16 mouse cellular contexts compared by ENCODE assay signal in genomic region chr8:120351332-120352071, GRCm38 (mm10).
DNase-seq lines count a peak whose midpoint lies in the region; ATAC-seq and TF ChIP-seq lines count a peak whose summit lies in the region.
"Had no signal": no experiment of that assay in that cellular context is flagged by ENCODE, and none has a peak within 500 bp of the region (broad histone marks: within the 10 kb centered on the region; RNA-seq: fewer than 3 reads in every experiment).

No protein-coding gene starts in this region.

- H3K9ac ChIP-seq in hindbrain, postnatal 0 days (replicated peaks; ENCODE audit: low read length) = no peak overlapping the region
- H3K9ac ChIP-seq in midbrain, embryonic 13.5 days (replicated peaks) = 0 out of 2 replicates have a peak overlapping the region, but pooled peaks have one; percentile 3
- no peak overlapping the region for H3K9ac ChIP-seq in midbrain, embryonic 14.5 days (replicated peaks; ENCODE audit: low read length)
- no peak overlapping the region for H3K9ac ChIP-seq in kidney, embryonic 15.5 days
- H3K9ac ChIP-seq in neural tube, embryonic 12.5 days = no peak overlapping the region
- no peak overlapping the region for H3K9ac ChIP-seq in heart, embryonic 12.5 days
- H3K9ac ChIP-seq: embryonic facial prominence, embryonic 15.5 days; intestine, embryonic 15.5 days; liver, embryonic 15.5 days had no signal

- no peak for ATAC-seq in hindbrain, postnatal 0 days
- ATAC-seq in midbrain, embryonic 13.5 days = no peak
- no peak for ATAC-seq in midbrain, embryonic 14.5 days (ENCODE audit: low FRiP score, low TSS enrichment)
- no peak for ATAC-seq in kidney, embryonic 15.5 days (replicated peaks; ENCODE audit: low FRiP score)
- no peak for ATAC-seq in neural tube, embryonic 12.5 days (ENCODE audit: low FRiP score, low read depth)
- ATAC-seq in heart, embryonic 12.5 days (ENCODE audit: insufficient number of reproducible peaks, low FRiP score) = no peak
- ATAC-seq: CD4-positive, CD25-positive, alpha-beta regulatory T cell, adult 4 months; intestine, embryonic 15.5 days; Patski had no signal

- no peak overlapping the region for H3K4me3 ChIP-seq in hindbrain, embryonic 10.5 days
- H3K4me3 ChIP-seq in hindbrain, postnatal 0 days (ENCODE audit: low read length) = no peak overlapping the region
- H3K4me3 ChIP-seq in midbrain, embryonic 13.5 days (replicated peaks) = no peak overlapping the region
- no peak overlapping the region for H3K4me3 ChIP-seq in midbrain, embryonic 14.5 days (replicated peaks; ENCODE audit: low read depth, low read length)
- no peak overlapping the region for H3K4me3 ChIP-seq in kidney, embryonic 15.5 days (replicated peaks)
- H3K4me3 ChIP-seq in neural tube, embryonic 12.5 days = no peak overlapping the region
- H3K4me3 ChIP-seq in heart, embryonic 12.5 days = no peak overlapping the region
- H3K4me3 ChIP-seq: embryonic facial prominence, embryonic 15.5 days; intestine, embryonic 15.5 days; liver, embryonic 15.5 days had no signal

- H3K4me2 ChIP-seq in hindbrain, postnatal 0 days (ENCODE audit: low read depth, low read length) = no peak overlapping the region
- H3K4me2 ChIP-seq in midbrain, embryonic 13.5 days (replicated peaks) = no peak overlapping the region
- no peak overlapping the region for H3K4me2 ChIP-seq in midbrain, embryonic 14.5 days (ENCODE audit: low read length)
- H3K4me2 ChIP-seq in kidney, embryonic 15.5 days = no peak overlapping the region
- H3K4me2 ChIP-seq in neural tube, embryonic 12.5 days (replicated peaks) = 0 out of 2 replicates have a peak overlapping the region, but pooled peaks have one; percentile 5
- no peak overlapping the region for H3K4me2 ChIP-seq in heart, embryonic 12.5 days
- H3K4me2 ChIP-seq: embryonic facial prominence, embryonic 15.5 days; intestine, embryonic 15.5 days; liver, embryonic 15.5 days had no signal

- no peak for TF ChIP-seq CTCF in hindbrain, postnatal 0 days (IDR thresholded peaks at IDR 0.05; ENCODE audit: low read depth)

- DNase-seq in hindbrain, embryonic 10.5 days (ENCODE audit: low spot score) = no peak
- no peak for DNase-seq in hindbrain, postnatal 0 days (ENCODE audit: low spot score)
- no peak for DNase-seq in midbrain, embryonic 14.5 days
- no peak for DNase-seq in right cerebral cortex, adult 18-20 months
- DNase-seq: adrenal gland, adult 2 months; heart, postnatal 10 days; retina, postnatal 1 day had no signal

- no peaks in the 10 kb centered on the region for H3K36me3 ChIP-seq in hindbrain, embryonic 10.5 days
- no peaks in the 10 kb centered on the region for H3K36me3 ChIP-seq in hindbrain, postnatal 0 days (ENCODE audit: insufficient read depth, low read length)
- no peaks in the 10 kb centered on the region for H3K36me3 ChIP-seq in midbrain, embryonic 13.5 days
- no peaks in the 10 kb centered on the region for H3K36me3 ChIP-seq in midbrain, embryonic 14.5 days (ENCODE audit: control insufficient read depth, insufficient read depth, low read length)
- no peaks in the 10 kb centered on the region for H3K36me3 ChIP-seq in kidney, embryonic 15.5 days
- H3K36me3 ChIP-seq in neural tube, embryonic 12.5 days = no peaks in the 10 kb centered on the region
- no peaks in the 10 kb centered on the region for H3K36me3 ChIP-seq in heart, embryonic 12.5 days
- H3K36me3 ChIP-seq: embryonic facial prominence, embryonic 15.5 days; intestine, embryonic 15.5 days; liver, embryonic 15.5 days had no signal

- H3K27me3 ChIP-seq in hindbrain, embryonic 10.5 days (ENCODE audit: insufficient read depth, poor library complexity, severe bottlenecking) = peaks cover 71% of the 10 kb centered on the region
- H3K27me3 ChIP-seq in hindbrain, postnatal 0 days (ENCODE audit: insufficient read depth, low read length) = no peaks in the 10 kb centered on the region
- H3K27me3 ChIP-seq in midbrain, embryonic 13.5 days = peaks cover 8% of the 10 kb centered on the region; the same call in 1 of the 2 replicates
- no peaks in the 10 kb centered on the region for H3K27me3 ChIP-seq in midbrain, embryonic 14.5 days (ENCODE audit: control insufficient read depth, insufficient read depth, low read length)
- peaks cover 4% of the 10 kb centered on the region; the same call in 1 of the 2 replicates for H3K27me3 ChIP-seq in kidney, embryonic 15.5 days
- H3K27me3 ChIP-seq in neural tube, embryonic 12.5 days (replicated peaks) = no peaks in the 10 kb centered on the region
- no peaks in the 10 kb centered on the region; the same call in 1 of the 2 replicates for H3K27me3 ChIP-seq in heart, embryonic 12.5 days (replicated peaks)
- H3K27me3 ChIP-seq: embryonic facial prominence, embryonic 15.5 days; intestine, embryonic 15.5 days; Patski had no signal

- H3K4me1 ChIP-seq in hindbrain, embryonic 10.5 days (replicated peaks) = peaks cover 91% of the 10 kb centered on the region
- peaks cover 25% of the 10 kb centered on the region for H3K4me1 ChIP-seq in hindbrain, postnatal 0 days (ENCODE audit: insufficient read depth, low read length)
- peaks cover 81% of the 10 kb centered on the region for H3K4me1 ChIP-seq in midbrain, embryonic 13.5 days (replicated peaks)
- peaks cover 64% of the 10 kb centered on the region for H3K4me1 ChIP-seq in midbrain, embryonic 14.5 days (ENCODE audit: control insufficient read depth, insufficient read depth, low read length)
- peaks cover 92% of the 10 kb centered on the region for H3K4me1 ChIP-seq in kidney, embryonic 15.5 days
- H3K4me1 ChIP-seq in neural tube, embryonic 12.5 days = peaks cover 92% of the 10 kb centered on the region
- peaks cover 18% of the 10 kb centered on the region for H3K4me1 ChIP-seq in heart, embryonic 12.5 days (replicated peaks)

- H3K27ac ChIP-seq in hindbrain, embryonic 10.5 days = peak overlapping the region; percentile 80
- no peak overlapping the region for H3K27ac ChIP-seq in hindbrain, postnatal 0 days
- no peak overlapping the region; the same call in 1 of the 2 replicates for H3K27ac ChIP-seq in midbrain, embryonic 13.5 days
- no peak overlapping the region for H3K27ac ChIP-seq in midbrain, embryonic 14.5 days (replicated peaks; ENCODE audit: low read depth, low read length)
- H3K27ac ChIP-seq in kidney, embryonic 15.5 days = peak overlapping the region; percentile 19
- 0 out of 2 replicates have a peak overlapping the region, but pooled peaks have one; percentile 26 for H3K27ac ChIP-seq in neural tube, embryonic 12.5 days
- H3K27ac ChIP-seq in heart, embryonic 12.5 days (ENCODE audit: poor library complexity, severe bottlenecking) = no peak overlapping the region
- H3K27ac ChIP-seq: embryonic facial prominence, embryonic 15.5 days; intestine, embryonic 15.5 days; liver, embryonic 15.5 days had no signal

- WGBS in hindbrain, embryonic 10.5 days = 75% methylated on average over 7 of the region's 7 CpGs
- WGBS in hindbrain, postnatal 0 days = 58% methylated on average over 7 of the region's 7 CpGs
- WGBS in midbrain, embryonic 13.5 days = 68% methylated on average over 7 of the region's 7 CpGs
- 56% methylated on average over 7 of the region's 7 CpGs for WGBS in midbrain, embryonic 14.5 days
- WGBS in kidney, embryonic 15.5 days = 31% methylated on average over 7 of the region's 7 CpGs
- 61% methylated on average over 7 of the region's 7 CpGs for WGBS in neural tube, embryonic 12.5 days
- 61% methylated on average over 7 of the region's 7 CpGs for WGBS in heart, embryonic 12.5 days

- no peaks in the 10 kb centered on the region for H3K9me3 ChIP-seq in hindbrain, embryonic 10.5 days
- no peaks in the 10 kb centered on the region for H3K9me3 ChIP-seq in hindbrain, postnatal 0 days (ENCODE audit: low read length)
- H3K9me3 ChIP-seq in midbrain, embryonic 13.5 days = no peaks in the 10 kb centered on the region
- H3K9me3 ChIP-seq in midbrain, embryonic 14.5 days (ENCODE audit: control insufficient read depth, low read length) = no peaks in the 10 kb centered on the region
- no peaks in the 10 kb centered on the region for H3K9me3 ChIP-seq in kidney, embryonic 15.5 days (replicated peaks)
- H3K9me3 ChIP-seq in neural tube, embryonic 12.5 days = no peaks in the 10 kb centered on the region
- H3K9me3 ChIP-seq in heart, embryonic 12.5 days (replicated peaks) = no peaks in the 10 kb centered on the region
- H3K9me3 ChIP-seq: embryonic facial prominence, embryonic 15.5 days; intestine, embryonic 15.5 days; liver, embryonic 15.5 days had no signal

Comparison
In these comparisons a context has a peak if more than half of its experiments do, and no peak if none do; other contexts are left out.
1. H3K27ac ChIP-seq: peak in hindbrain, embryonic 10.5 days (single experiment), kidney, embryonic 15.5 days (single experiment) and neural tube, embryonic 12.5 days (single experiment); none in hindbrain, postnatal 0 days (single experiment), midbrain, embryonic 13.5 days (single experiment), midbrain, embryonic 14.5 days (single experiment) and heart, embryonic 12.5 days (single experiment).